In genomic region chr7:46162132-46162727, GRCm38 (mm10) we compare ENCODE assay signal across 10 mouse cellular contexts. TPM values are rescaled to one million over a fixed set of nuclear protein-coding genes. Genes with fewer than 3 reads are reported as not detected.
DNase-seq lines count a peak whose midpoint lies in the region; ATAC-seq and TF ChIP-seq lines count a peak whose summit lies in the region.
"Had no signal": no experiment of that assay in that cellular context is flagged by ENCODE, and none has a peak within 500 bp of the region (broad histone marks: within the 10 kb centered on the region; RNA-seq: fewer than 3 reads in every experiment).

No protein-coding gene starts in this region.

- H3K4me3 ChIP-seq in midbrain, postnatal 0 days (ENCODE audit: low read depth, low read length), result no peak overlapping the region
- no peak overlapping the region for H3K4me3 ChIP-seq in midbrain, embryonic 10.5 days
- no peak overlapping the region for H3K4me3 ChIP-seq in heart, embryonic 12.5 days
- H3K4me3 ChIP-seq in intestine, embryonic 15.5 days (replicated peaks), result no peak overlapping the region

- no peak for ATAC-seq in midbrain, postnatal 0 days (ENCODE audit: low FRiP score)
- ATAC-seq in heart, embryonic 12.5 days (ENCODE audit: insufficient number of reproducible peaks, low FRiP score), result no peak
- ATAC-seq in intestine, embryonic 15.5 days, result no peak
- ATAC-seq: inflammation-experienced regulatory T-cells, adult 6 months had no signal

- 63% methylated on average over 11 of the region's 11 CpGs for WGBS in midbrain, postnatal 0 days
- 83% methylated on average over 11 of the region's 11 CpGs for WGBS in midbrain, embryonic 10.5 days
- 55% methylated on average over 11 of the region's 11 CpGs for WGBS in heart, embryonic 12.5 days
- 78% methylated on average over 11 of the region's 11 CpGs for WGBS in intestine, embryonic 15.5 days

- no peaks in the 10 kb centered on the region for H3K27me3 ChIP-seq in midbrain, postnatal 0 days (ENCODE audit: insufficient read depth, low read length)
- H3K27me3 ChIP-seq in midbrain, embryonic 10.5 days (ENCODE audit: low read depth, poor library complexity, severe bottlenecking), result peaks cover 2% of the 10 kb centered on the region
- no peaks in the 10 kb centered on the region for H3K27me3 ChIP-seq in heart, embryonic 12.5 days (replicated peaks)
- no peaks in the 10 kb centered on the region for H3K27me3 ChIP-seq in intestine, embryonic 15.5 days (replicated peaks)

- no peak for TF ChIP-seq CTCF in midbrain, postnatal 0 days (IDR thresholded peaks at IDR 0.05)

- H3K4me1 ChIP-seq in midbrain, postnatal 0 days (ENCODE audit: insufficient read depth, low read length), result peaks cover 2% of the 10 kb centered on the region; the same call in 1 of the 2 replicates
- peaks cover 7% of the 10 kb centered on the region; the same call in 1 of the 2 replicates for H3K4me1 ChIP-seq in midbrain, embryonic 10.5 days
- H3K4me1 ChIP-seq in heart, embryonic 12.5 days (replicated peaks), result peaks cover 17% of the 10 kb centered on the region
- H3K4me1 ChIP-seq in intestine, embryonic 15.5 days (replicated peaks), result no peaks in the 10 kb centered on the region

- H3K9ac ChIP-seq in midbrain, postnatal 0 days (replicated peaks; ENCODE audit: low read length, poor library complexity, severe bottlenecking), result no peak overlapping the region
- H3K9ac ChIP-seq in heart, embryonic 12.5 days, result no peak overlapping the region
- no peak overlapping the region for H3K9ac ChIP-seq in intestine, embryonic 15.5 days

- H3K4me2 ChIP-seq in midbrain, postnatal 0 days (ENCODE audit: low read depth, low read length, poor library complexity, severe bottlenecking), result no peak overlapping the region
- H3K4me2 ChIP-seq in heart, embryonic 12.5 days, result peak overlapping the region; percentile 44
- H3K4me2 ChIP-seq in intestine, embryonic 15.5 days (replicated peaks), result no peak overlapping the region

- peak; percentile 70 for DNase-seq in midbrain, postnatal 0 days (ENCODE audit: low spot score)
- no peak for DNase-seq in midbrain, embryonic 10.5 days (ENCODE audit: low spot score)
- peak; percentile 94 for DNase-seq in cerebellum, postnatal 25 days
- no peak for DNase-seq in urinary bladder, adult 18-20 months (ENCODE audit: low spot score in 2 of 2)
- DNase-seq in embryo, embryonic 11 days, result no peak
- DNase-seq: lung, adult 18-20 months had no signal

- H3K27ac ChIP-seq in midbrain, postnatal 0 days (ENCODE audit: low read depth, low read length), result no peak overlapping the region
- H3K27ac ChIP-seq in midbrain, embryonic 10.5 days (replicated peaks), result no peak overlapping the region
- peak overlapping the region; percentile 33; the same call in 1 of the 2 replicates for H3K27ac ChIP-seq in heart, embryonic 12.5 days (ENCODE audit: poor library complexity, severe bottlenecking)
- H3K27ac ChIP-seq in intestine, embryonic 15.5 days, result no peak overlapping the region

- peaks cover 14% of the 10 kb centered on the region; the same call in 1 of the 2 replicates for H3K36me3 ChIP-seq in midbrain, postnatal 0 days (ENCODE audit: insufficient read depth, low read length)
- H3K36me3 ChIP-seq in midbrain, embryonic 10.5 days, result no peaks in the 10 kb centered on the region
- no peaks in the 10 kb centered on the region for H3K36me3 ChIP-seq in heart, embryonic 12.5 days
- no peaks in the 10 kb centered on the region for H3K36me3 ChIP-seq in intestine, embryonic 15.5 days

- H3K9me3 ChIP-seq in midbrain, postnatal 0 days (ENCODE audit: low read length), result no peaks in the 10 kb centered on the region
- H3K9me3 ChIP-seq in midbrain, embryonic 10.5 days (replicated peaks), result no peaks in the 10 kb centered on the region
- no peaks in the 10 kb centered on the region for H3K9me3 ChIP-seq in heart, embryonic 12.5 days (replicated peaks)
- H3K9me3 ChIP-seq in intestine, embryonic 15.5 days, result no peaks in the 10 kb centered on the region

RNA-seq across cellular contexts. Expression of gene Abcc8, which starts 17.6 kb away (rescaled TPM):
- 13.1 and 18.7 TPM in 2 replicates for total RNA-seq in midbrain, postnatal 0 days (2014; rRNA removed)
- 7.2 and 9.6 TPM in 2 replicates for polyA plus RNA-seq in midbrain, postnatal 0 days (2015; fragmentation: Nextera tagmentation; extraction: Ambion mirVana)
- 0.70 and 0.74 TPM in 2 replicates for polyA plus RNA-seq in midbrain, embryonic 10.5 days (2016; fragmentation: Nextera tagmentation; extraction: Ambion mirVana)
- 6.2 and 7.0 TPM in 2 replicates for polyA plus RNA-seq in heart, embryonic 12.5 days (2016; fragmentation: Nextera tagmentation; extraction: Ambion mirVana)
- 7.6 and 8.1 TPM in 2 replicates for polyA plus RNA-seq in intestine, embryonic 15.5 days (2015; fragmentation: Nextera tagmentation; extraction: Ambion mirVana)
- total RNA-seq: MEL had no signal
- polyA plus RNA-seq: inflammation-experienced regulatory T-cells, adult 6 months had no signal

Comparison
In these comparisons a context has a peak if more than half of its experiments do, and no peak if none do; other contexts are left out.
1. DNase-seq: peak in midbrain, postnatal 0 days (single experiment) and cerebellum, postnatal 25 days (2 of 2); none in midbrain, embryonic 10.5 days (single experiment), urinary bladder, adult 18-20 months (0 of 2) and embryo, embryonic 11 days (single experiment).